Mouse (Mus musculus) cerebellum, adult 18-20 months (tissue): ENCODE results near the gene Mthfsd.

Source experiments
- DNase-seq, 2 experiments: peaks; one replicate each; pipeline ENCODE4 v3.0.0; 2021

Mthfsd gene

DNA sequence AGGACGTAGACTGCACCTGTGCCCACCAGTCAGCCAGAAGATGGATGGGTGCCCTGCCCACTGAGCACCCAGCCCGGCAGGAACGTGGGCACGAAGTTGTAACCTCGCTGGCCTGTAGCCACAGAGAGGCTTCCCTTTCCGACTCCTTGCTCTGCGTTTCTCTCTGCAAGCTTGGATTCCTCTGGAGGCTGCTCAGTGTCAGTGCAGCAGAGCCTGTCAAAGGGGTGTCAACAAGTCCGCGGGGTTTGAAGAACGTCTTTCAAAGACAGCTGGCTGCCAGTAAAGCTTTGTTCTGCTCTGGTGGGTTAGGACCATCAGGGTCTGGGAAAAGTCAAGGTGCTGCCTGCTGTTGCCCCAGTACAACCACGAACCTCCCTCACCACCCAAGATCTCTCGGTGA is 36.7 kb downstream of the Mthfsd start:
- DNase-seq, result no peak

DNA sequence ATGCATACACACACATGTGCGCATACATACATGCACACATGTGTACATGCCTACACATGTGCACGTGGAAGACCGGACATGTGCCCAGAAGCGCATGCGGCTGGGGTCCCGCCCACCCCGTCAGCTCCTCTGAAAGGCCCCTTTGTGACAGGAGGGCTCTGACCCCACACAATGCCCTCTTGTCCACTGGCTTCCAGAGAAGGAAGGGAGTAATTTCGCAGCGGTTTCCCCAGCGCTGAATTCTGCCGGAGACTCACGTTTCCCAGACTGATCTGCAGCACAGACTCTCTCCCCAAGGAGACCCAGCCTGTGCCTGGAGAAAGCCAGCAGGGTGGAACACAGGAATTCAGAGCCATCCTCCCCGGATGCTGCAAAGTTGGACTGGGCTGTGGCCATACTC is 44.5 kb downstream of the Mthfsd start:
- DNase-seq, result no peak

DNA sequence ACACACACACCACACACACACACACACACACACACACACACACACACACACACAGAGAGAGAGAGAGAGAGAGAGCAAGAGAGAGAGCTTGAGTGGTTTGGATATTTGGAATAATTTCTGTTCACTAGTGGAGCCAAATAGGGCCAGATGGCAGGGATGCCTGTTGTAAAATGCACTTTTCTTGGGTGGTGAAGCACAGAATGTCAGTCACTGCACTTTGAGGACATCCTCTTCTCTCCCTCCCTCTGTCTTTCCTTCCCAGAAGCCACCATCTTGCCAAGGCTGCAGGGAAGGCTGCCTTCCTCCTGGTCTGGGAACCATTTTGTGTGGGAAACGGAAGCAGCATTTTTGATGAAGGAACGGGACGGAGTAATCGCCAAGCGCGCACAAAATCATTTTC is 45.7 kb downstream of the Mthfsd start:
- DNase-seq, result no peak

DNA sequence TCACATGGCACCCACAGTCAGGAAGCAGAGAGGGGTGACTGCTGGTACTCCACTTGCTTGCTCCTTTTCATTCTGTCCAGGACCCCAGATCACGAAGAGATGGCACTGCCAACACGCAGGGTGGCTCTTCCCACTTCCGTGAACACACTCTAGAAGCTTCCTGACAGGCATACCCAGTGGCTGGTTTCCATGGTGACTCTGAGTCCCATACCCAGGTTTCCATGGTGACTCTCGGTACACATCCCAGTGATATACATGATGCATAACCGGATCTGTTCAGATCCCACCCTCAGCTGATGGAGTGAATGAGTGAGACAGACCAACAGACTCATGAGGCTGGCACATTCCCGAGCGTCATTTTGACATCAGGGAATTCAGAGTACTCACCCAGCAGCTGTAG is 49.1 kb downstream of the Mthfsd start:
- no peak for DNase-seq

DNA sequence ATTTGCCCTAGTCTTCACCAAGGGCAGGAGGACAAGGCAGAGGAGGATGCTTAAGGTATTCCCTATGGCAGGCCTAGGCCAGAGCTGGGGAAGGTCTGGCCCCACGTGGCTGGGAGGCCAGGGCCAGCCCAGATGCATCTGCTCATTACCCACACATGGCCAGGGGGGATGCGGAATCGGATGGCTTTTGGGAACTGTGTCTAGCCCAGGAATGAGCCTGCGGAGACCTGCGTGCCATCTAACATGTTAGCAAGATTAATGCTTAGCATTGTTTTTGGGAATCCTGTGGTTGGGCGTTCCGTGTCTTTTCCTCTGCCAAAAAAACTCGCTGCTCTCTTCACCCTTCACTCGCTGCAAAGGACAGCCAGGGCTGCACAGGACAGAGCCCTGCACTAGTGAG is 50.1 kb downstream of the Mthfsd start:
- no peak for DNase-seq

DNA sequence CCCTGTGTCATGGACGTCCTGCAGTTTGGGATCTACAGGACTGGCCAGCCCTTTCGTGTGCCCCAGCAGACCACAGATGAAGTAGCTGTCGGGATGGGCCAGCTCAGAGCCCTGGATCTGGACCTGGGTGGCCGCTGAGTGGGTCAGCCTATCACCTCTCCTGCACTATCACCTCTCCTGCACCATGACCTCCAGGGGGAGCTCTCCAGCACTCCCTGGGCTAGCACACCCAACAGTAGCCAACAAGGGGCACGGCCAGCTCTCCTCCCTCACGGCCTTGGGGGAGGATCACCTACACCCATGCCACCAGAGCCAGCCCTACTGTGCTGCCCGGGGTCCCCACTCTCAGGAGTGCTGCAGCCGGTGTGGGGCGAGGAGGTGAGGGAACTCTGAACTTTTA is 60.8 kb downstream of the Mthfsd start:
- no peak for DNase-seq

DNA sequence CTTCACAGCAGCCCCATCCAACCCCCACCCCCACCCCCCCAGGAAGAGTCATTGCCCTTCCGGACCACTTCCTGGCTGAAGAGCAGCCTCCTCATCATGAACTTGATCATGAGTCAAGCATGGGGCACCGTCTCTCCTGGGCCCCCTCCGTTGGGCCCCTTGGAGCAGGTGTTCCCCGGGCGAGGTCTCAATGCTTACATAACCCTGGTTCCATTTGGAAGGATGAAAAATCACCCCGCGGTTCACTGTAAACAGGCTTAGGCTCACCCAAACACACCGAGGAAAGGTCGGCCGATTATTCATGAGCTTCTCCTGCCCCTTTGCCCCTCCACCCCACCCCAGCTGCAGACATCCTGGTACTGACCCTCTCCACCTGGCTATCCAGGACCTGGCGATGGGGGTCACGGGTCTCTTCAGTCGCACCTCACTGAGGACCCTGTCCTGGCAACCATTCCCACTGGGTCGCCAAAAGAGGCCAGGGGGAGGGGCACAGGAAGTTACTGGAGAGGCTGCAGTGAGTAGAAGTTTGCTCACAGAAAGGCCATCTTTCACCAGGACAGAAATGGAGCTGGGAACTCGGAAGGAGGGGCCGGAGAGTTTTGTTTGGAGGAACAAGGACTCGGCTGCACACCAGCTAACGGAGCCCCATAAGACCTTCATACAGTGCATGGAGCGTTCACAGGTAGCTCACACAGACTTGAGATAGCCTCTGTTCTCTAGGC is 64.3 kb downstream of the Mthfsd start:
- DNase-seq, result no peak
